ENCODE assay signal across 7 mouse cellular contexts in the genomic region with DNA sequence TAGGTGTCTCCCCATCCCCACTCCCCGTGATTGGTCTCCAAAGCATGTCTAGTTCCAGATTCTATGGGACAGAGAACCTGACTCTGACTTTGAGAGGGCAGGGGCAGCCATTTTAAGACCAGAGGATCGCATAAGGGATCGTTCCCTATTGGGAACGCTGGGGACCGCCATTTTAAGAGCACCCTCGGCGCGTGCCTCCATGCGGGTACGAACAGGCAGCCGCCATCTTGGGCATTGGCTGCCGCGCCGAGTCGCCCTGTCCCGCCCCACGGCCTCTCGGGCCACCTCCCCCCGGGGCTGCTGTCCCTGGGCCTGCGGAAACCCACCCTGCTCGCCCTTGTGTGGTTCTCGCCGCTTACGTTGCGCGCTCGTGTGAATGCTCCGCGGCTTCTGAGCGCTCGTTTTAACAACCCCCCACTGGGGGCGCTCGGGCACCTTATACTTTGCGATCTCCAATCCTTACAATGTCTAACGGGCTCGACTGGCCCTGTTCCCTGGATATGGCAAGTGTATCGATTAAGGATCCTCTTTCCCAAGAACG. TPM values are rescaled to one million over a fixed set of nuclear protein-coding genes. Genes with fewer than 3 reads are reported as not detected.
DNase-seq lines count a peak whose midpoint lies in the region; ATAC-seq and TF ChIP-seq lines count a peak whose summit lies in the region.

Bscl2 (plus strand) TSS at position 217 of the 541 bp plus-strand sequence.

- no peaks in the 10 kb centered on the region for H3K9me3 ChIP-seq in embryonic facial prominence, embryonic 13.5 days
- no peaks in the 10 kb centered on the region for H3K9me3 ChIP-seq in limb, embryonic 11.5 days (ENCODE audit: control insufficient read depth, low read length)
- no peaks in the 10 kb centered on the region for H3K9me3 ChIP-seq in midbrain, embryonic 13.5 days

- peaks cover 31% of the 10 kb centered on the region for H3K4me1 ChIP-seq in embryonic facial prominence, embryonic 13.5 days
- peaks cover 20% of the 10 kb centered on the region for H3K4me1 ChIP-seq in kidney, adult 2 months (ENCODE audit: control insufficient read depth, insufficient read depth, low read length)
- peaks cover 20% of the 10 kb centered on the region; the same call in 1 of the 2 replicates for H3K4me1 ChIP-seq in limb, embryonic 11.5 days (ENCODE audit: control insufficient read depth, insufficient read depth, low read length)
- peaks cover 41% of the 10 kb centered on the region for H3K4me1 ChIP-seq in midbrain, embryonic 13.5 days (replicated peaks)
- peaks cover 14% of the 10 kb centered on the region for H3K4me1 ChIP-seq in small intestine, adult 2 months (ENCODE audit: control insufficient read depth, insufficient read depth, insufficient read length, low read length)

- H3K36me3 ChIP-seq in embryonic facial prominence, embryonic 13.5 days: peaks cover 44% of the 10 kb centered on the region
- peaks cover 3% of the 10 kb centered on the region for H3K36me3 ChIP-seq in kidney, adult 2 months (ENCODE audit: control insufficient read depth, insufficient read depth, low read length)
- peaks cover 21% of the 10 kb centered on the region for H3K36me3 ChIP-seq in limb, embryonic 11.5 days (ENCODE audit: control insufficient read depth, insufficient read depth, low read length)
- peaks cover 44% of the 10 kb centered on the region for H3K36me3 ChIP-seq in midbrain, embryonic 13.5 days
- H3K36me3 ChIP-seq in small intestine, adult 2 months (ENCODE audit: control insufficient read depth, insufficient read depth, low read length): peaks cover 17% of the 10 kb centered on the region

- H3K4me3 ChIP-seq in embryonic facial prominence, embryonic 13.5 days: peak within 1 kb of the TSS; percentile 56
- peak within 1 kb of the TSS; percentile 75 for H3K4me3 ChIP-seq in kidney, adult 2 months (ENCODE audit: insufficient read depth, low read depth, low read length)
- peak within 1 kb of the TSS; percentile 49 for H3K4me3 ChIP-seq in limb, embryonic 11.5 days (ENCODE audit: low read depth, low read length)
- H3K4me3 ChIP-seq in midbrain, embryonic 13.5 days (replicated peaks): peak within 1 kb of the TSS; percentile 79
- peak within 1 kb of the TSS; percentile 95 for H3K4me3 ChIP-seq in small intestine, adult 2 months (ENCODE audit: low read depth, low read length)

- H3K9ac ChIP-seq in embryonic facial prominence, embryonic 13.5 days: peak within 1 kb of the TSS; percentile 83
- peak within 1 kb of the TSS; percentile 77 for H3K9ac ChIP-seq in limb, embryonic 11.5 days (ENCODE audit: low read length)
- peak within 1 kb of the TSS; percentile 93 for H3K9ac ChIP-seq in midbrain, embryonic 13.5 days (replicated peaks)

- WGBS in embryonic facial prominence, embryonic 13.5 days: under 1% methylated on average over 38 of the region's 38 CpGs
- 1% methylated on average over 38 of the region's 38 CpGs for WGBS in kidney, adult 2 months
- WGBS in limb, embryonic 11.5 days: 1% methylated on average over 38 of the region's 38 CpGs
- under 1% methylated on average over 38 of the region's 38 CpGs for WGBS in midbrain, embryonic 13.5 days
- WGBS in small intestine, adult 2 months: under 1% methylated on average over 38 of the region's 38 CpGs

- H3K27me3 ChIP-seq in embryonic facial prominence, embryonic 13.5 days: no peaks in the 10 kb centered on the region
- H3K27me3 ChIP-seq in kidney, adult 2 months (replicated peaks; ENCODE audit: control insufficient read depth, insufficient read depth, low read length): no peaks in the 10 kb centered on the region
- no peaks in the 10 kb centered on the region for H3K27me3 ChIP-seq in limb, embryonic 11.5 days (ENCODE audit: control insufficient read depth, insufficient read depth, low read length)
- H3K27me3 ChIP-seq in midbrain, embryonic 13.5 days: no peaks in the 10 kb centered on the region
- no peaks in the 10 kb centered on the region for H3K27me3 ChIP-seq in small intestine, adult 2 months (ENCODE audit: control insufficient read depth, insufficient read depth, low read length)

- TF ChIP-seq POLR2A in kidney, adult 2 months (IDR thresholded peaks at IDR 0.05; ENCODE audit: low read depth, low read length): peak; percentile 41
- TF ChIP-seq POLR2A in small intestine, adult 2 months (IDR thresholded peaks at IDR 0.05; ENCODE audit: low read depth, low read length): peak; percentile 19

- H3K27ac ChIP-seq in embryonic facial prominence, embryonic 13.5 days: peak within 1 kb of the TSS; percentile 99
- H3K27ac ChIP-seq in kidney, adult 2 months (ENCODE audit: insufficient read depth, low read depth, low read length): peak within 1 kb of the TSS; percentile 89
- peak within 1 kb of the TSS; percentile 95 for H3K27ac ChIP-seq in limb, embryonic 11.5 days (replicated peaks; ENCODE audit: low read depth, low read length)
- H3K27ac ChIP-seq in midbrain, embryonic 13.5 days: peak within 1 kb of the TSS; percentile 98
- H3K27ac ChIP-seq in small intestine, adult 2 months (ENCODE audit: insufficient read depth, low read depth, low read length): peak within 1 kb of the TSS; percentile 65

- peak; percentile 58 to 72 for DNase-seq in adrenal gland, postnatal 4 days (ENCODE audit: low spot score in 2 of 2)
- peak; percentile 85 to 91 for DNase-seq in heart, adult 18-20 months
- DNase-seq in kidney, adult 2 months: peak; percentile 89
- DNase-seq in limb, embryonic 11.5 days (ENCODE audit: low spot score): peak; percentile 89

- H3K4me2 ChIP-seq in embryonic facial prominence, embryonic 13.5 days: peak within 1 kb of the TSS; percentile 79
- H3K4me2 ChIP-seq in limb, embryonic 11.5 days (ENCODE audit: low read depth, severe bottlenecking): peak within 1 kb of the TSS; percentile 77
- peak within 1 kb of the TSS; percentile 77 for H3K4me2 ChIP-seq in midbrain, embryonic 13.5 days (replicated peaks)

- peak; percentile 32; the same call in 1 of the 2 replicates for TF ChIP-seq CTCF in kidney, adult 2 months (conservative IDR thresholded peaks at IDR 0.05; ENCODE audit: insufficient read depth, insufficient read length, low read depth, low read length)
- TF ChIP-seq CTCF in small intestine, adult 2 months (IDR thresholded peaks at IDR 0.05; ENCODE audit: extremely low read depth, insufficient read length, insufficient replicate concordance, low read depth, low read length): peak; percentile 67; the same call in 1 of the 2 replicates

- ATAC-seq in embryonic facial prominence, embryonic 13.5 days (ENCODE audit: insufficient number of reproducible peaks, insufficient read depth, low FRiP score, low TSS enrichment, low read depth): peak; percentile 53
- ATAC-seq in limb, embryonic 11.5 days (ENCODE audit: insufficient number of reproducible peaks, low FRiP score, low TSS enrichment, low read depth): peak; percentile 86
- peak; percentile 67 for ATAC-seq in midbrain, embryonic 13.5 days

RNA-seq across cellular contexts. Expression of gene Bscl2, which starts in this region (rescaled TPM):
- 100 to 1,000 TPM in 1 of 2 experiments, 10 to 100 TPM in 1; 91.5 to 102 TPM for total RNA-seq in adrenal gland, postnatal 4 days (2021)
- 52.6 and 53.3 TPM in 2 replicates for polyA plus RNA-seq in embryonic facial prominence, embryonic 13.5 days (2015; fragmentation: Nextera tagmentation; extraction: Ambion mirVana)
- 10 to 100 TPM; 24.7 to 32.2 TPM for total RNA-seq in heart, adult 18-20 months (2021)
- polyA plus RNA-seq in kidney, adult 2 months (2012; rRNA removed): 204 and 214 TPM in 2 replicates
- 34.1 and 35.0 TPM in 2 replicates for polyA plus RNA-seq in limb, embryonic 11.5 days (2014; fragmentation: Nextera tagmentation; extraction: Ambion mirVana)
- 78.9 and 83.7 TPM in 2 replicates for polyA plus RNA-seq in midbrain, embryonic 13.5 days (2015; fragmentation: Nextera tagmentation; extraction: Ambion mirVana)
- 54.3 and 82.6 TPM in 2 replicates for polyA plus RNA-seq in small intestine, adult 2 months (2012; rRNA removed)

Comparison
In these comparisons a context has a peak if more than half of its experiments do, and no peak if none do; other contexts are left out.
1. Peak in every context shown above with its lines: DNase-seq, ATAC-seq, H3K4me3 ChIP-seq and H3K27ac ChIP-seq.